Mouse (Mus musculus) midbrain, embryonic 15.5 days (tissue): ENCODE data around the gene Tbp. TPM values are rescaled to one million over a fixed set of nuclear protein-coding genes. Genes with fewer than 3 reads are reported as not detected.

Experiments
- ATAC-seq: fragments of 200-750 bp; cut with Nextera tagmentation; replicated peaks from 2 replicates; pipeline ENCODE4 v1.8.0; 2017; ENCODE audit warnings: moderate TSS enrichment
- H3K27ac ChIP-seq: fragments of 300-500 bp; sonication (generic); 2 replicates; pipeline ENCODE4 v1.5.1; 2015; ENCODE audit warnings: mild to moderate bottlenecking, inconsistent platforms
- H3K27me3 ChIP-seq: fragments of 300-500 bp; sonication (generic); replicated peaks from 2 replicates; pipeline ENCODE4 v1.6.1; 2015; ENCODE audit warnings: inconsistent platforms
- H3K36me3 ChIP-seq: fragments of 300-500 bp; sonication (generic); replicated peaks from 2 replicates; pipeline ENCODE4 v1.6.1; 2015; ENCODE audit warnings: inconsistent platforms
- H3K4me1 ChIP-seq: fragments of 300-500 bp; sonication (generic); 2 replicates; pipeline ENCODE4 v1.6.1; 2015; ENCODE audit warnings: inconsistent platforms
- H3K4me2 ChIP-seq: fragments of 300-500 bp; sonication (generic); 2 replicates; pipeline ENCODE4 v1.6.1; 2015; ENCODE audit warnings: inconsistent platforms, mild to moderate bottlenecking, moderate library complexity
- H3K4me3 ChIP-seq: fragments of 300-500 bp; sonication (generic); 2 replicates; pipeline ENCODE4 v1.5.1; 2015; ENCODE audit warnings: mild to moderate bottlenecking, inconsistent platforms
- H3K9ac ChIP-seq: fragments of 300-500 bp; sonication (generic); 2 replicates; pipeline ENCODE4 v1.6.1; 2015; ENCODE audit warnings: mild to moderate bottlenecking, inconsistent platforms
- H3K9me3 ChIP-seq: fragments of 300-500 bp; sonication (generic); 2 replicates; pipeline ENCODE4 v1.6.1; 2016; ENCODE audit warnings: inconsistent platforms
- WGBS: fragments of 180-500 bp; shearing (Covaris S2); methylation state at CpG from one replicate; pipeline ENCODE4 v1.1.7; 2015; ENCODE audit warnings: mixed read lengths; 5-methylcytosine and 5-hydroxymethylcytosine counted together
- polyA plus RNA-seq: library from polyadenylated mRNA; unstranded; fragments of >200 nt; fragmentation: Nextera tagmentation; extraction: Ambion mirVana; gene quantifications from 2 replicates; pipeline ENCODE4 v1.2.1, GENCODE M21; 2015

Gene Tbp
- polyA plus RNA-seq, result 64.6 and 68.2 TPM in 2 replicates

GRCm38 (mm10) chr17:15499656-15500394, at the start of gene Tbp, which contains the start of gene Psmb1:
Tbp (plus strand) TSS chr17:15499888.
Psmb1 (minus strand) TSS chr17:15499751.
- Histone ChIP-seq H3K4me1 (peaks cover 37% of the 10 kb centered on the region), H3K4me2 (peak within 1 kb of the TSS; percentile 91), H3K27ac (peak within 1 kb of the TSS; percentile 91), H3K9ac (peak within 1 kb of the TSS; percentile 87), H3K9me3 (no peaks in the 10 kb centered on the region), H3K27me3 (no peaks in the 10 kb centered on the region), H3K36me3 (peaks cover 9% of the 10 kb centered on the region), H3K4me3 (peak within 1 kb of the TSS; percentile 68)
- peak; percentile 93 for ATAC-seq
- WGBS, result under 1% methylated on average over 63 of the region's 63 CpGs

GRCm38 (mm10) chr17:15455203-15455602, 44.5 kb upstream of the Tbp start:
- no peak overlapping the region for H3K4me2 ChIP-seq
- no peak for ATAC-seq
- no peaks in the 10 kb centered on the region for H3K9me3 ChIP-seq
- no peaks in the 10 kb centered on the region for H3K27me3 ChIP-seq
- WGBS, result 83% methylated on average over 4 of the region's 4 CpGs
- H3K4me1 ChIP-seq, result no peaks in the 10 kb centered on the region
- H3K9ac ChIP-seq, result no peak overlapping the region
- no peak overlapping the region for H3K4me3 ChIP-seq
- H3K27ac ChIP-seq, result no peak overlapping the region
- H3K36me3 ChIP-seq, result no peaks in the 10 kb centered on the region

- no peaks in the 10 kb centered on the region for H3K36me3 ChIP-seq
- no peak for ATAC-seq
- 95% methylated on average over 2 of the region's 2 CpGs for WGBS
Measured at GRCm38 (mm10) chr17:15456595-15456994, 43.1 kb upstream of the Tbp start.

GRCm38 (mm10) chr17:15459761-15460160, 39.9 kb upstream of the Tbp start:
- Histone ChIP-seq H3K4me1 (no peaks in the 10 kb centered on the region), H3K4me3 (no peak overlapping the region), H3K27me3 (no peaks in the 10 kb centered on the region), H3K9me3 (no peaks in the 10 kb centered on the region), H3K4me2 (no peak overlapping the region), H3K36me3 (no peaks in the 10 kb centered on the region), H3K27ac (no peak overlapping the region), H3K9ac (no peak overlapping the region)
- no peak for ATAC-seq
- WGBS, result 90% methylated on average over 4 of the region's 4 CpGs

More at GRCm38 (mm10) chr17:15456595-15456994, 43.1 kb upstream of the Tbp start:
- H3K9ac ChIP-seq, result no peak overlapping the region
- H3K27me3 ChIP-seq, result no peaks in the 10 kb centered on the region
- H3K4me2 ChIP-seq, result no peak overlapping the region
- H3K27ac ChIP-seq, result no peak overlapping the region
- H3K4me1 ChIP-seq, result no peaks in the 10 kb centered on the region
- H3K9me3 ChIP-seq, result no peaks in the 10 kb centered on the region
- no peak overlapping the region for H3K4me3 ChIP-seq

- H3K4me1 ChIP-seq, result no peaks in the 10 kb centered on the region
- H3K9me3 ChIP-seq, result no peaks in the 10 kb centered on the region
- no peak for ATAC-seq
- WGBS, result 95% methylated on average over 6 of the region's 6 CpGs
- H3K4me2 ChIP-seq, result no peak overlapping the region
- no peaks in the 10 kb centered on the region for H3K36me3 ChIP-seq
- H3K27me3 ChIP-seq, result no peaks in the 10 kb centered on the region
- H3K9ac ChIP-seq, result no peak overlapping the region
- H3K4me3 ChIP-seq, result no peak overlapping the region
- no peak overlapping the region for H3K27ac ChIP-seq
Measured at GRCm38 (mm10) chr17:15461921-15462495, 37.7 kb upstream of the Tbp start.

- Histone ChIP-seq H3K9ac (no peak overlapping the region), H3K4me1 (no peaks in the 10 kb centered on the region), H3K4me2 (no peak overlapping the region), H3K27ac (no peak overlapping the region), H3K27me3 (no peaks in the 10 kb centered on the region), H3K4me3 (no peak overlapping the region), H3K9me3 (no peaks in the 10 kb centered on the region), H3K36me3 (peaks cover 23% of the 10 kb centered on the region; the same call in 1 of the 2 replicates)
- WGBS, result 24% methylated on average over 5 of the region's 5 CpGs
- ATAC-seq, result peak; percentile 45; the same call in 1 of the 2 replicates
Measured at GRCm38 (mm10) chr17:15467669-15468068, 32.0 kb upstream of the Tbp start.

- Histone ChIP-seq H3K36me3 (peaks cover 65% of the 10 kb centered on the region), H3K4me2 (no peak overlapping the region), H3K27me3 (no peaks in the 10 kb centered on the region), H3K9ac (no peak overlapping the region), H3K9me3 (no peaks in the 10 kb centered on the region), H3K4me3 (no peak overlapping the region), H3K4me1 (no peaks in the 10 kb centered on the region), H3K27ac (no peak overlapping the region)
- 92% methylated on average over 4 of the region's 4 CpGs for WGBS
- ATAC-seq, result no peak
Measured at GRCm38 (mm10) chr17:15472671-15473070, 27.0 kb upstream of the Tbp start.

- H3K4me3 ChIP-seq, result no peak overlapping the region
- H3K27ac ChIP-seq, result no peak overlapping the region
- no peaks in the 10 kb centered on the region; the same call in 1 of the 2 replicates for H3K4me1 ChIP-seq
- 91% methylated on average over 7 of the region's 7 CpGs for WGBS
- H3K9me3 ChIP-seq, result no peaks in the 10 kb centered on the region
- H3K36me3 ChIP-seq, result peaks cover 44% of the 10 kb centered on the region
- ATAC-seq, result no peak
- H3K27me3 ChIP-seq, result no peaks in the 10 kb centered on the region
- no peak overlapping the region for H3K9ac ChIP-seq
- H3K4me2 ChIP-seq, result no peak overlapping the region
Measured at GRCm38 (mm10) chr17:15490542-15490941, 9.1 kb upstream of the Tbp start.

GRCm38 (mm10) chr17:15497882-15498752, 1.6 kb upstream of the Tbp start:
- H3K4me1 ChIP-seq, result peaks cover 37% of the 10 kb centered on the region
- H3K36me3 ChIP-seq, result peaks cover 8% of the 10 kb centered on the region; the same call in 1 of the 2 replicates
- under 1% methylated on average over 50 of the region's 50 CpGs for WGBS
- no peaks in the 10 kb centered on the region for H3K27me3 ChIP-seq
- peak overlapping the region; percentile 67 for H3K9ac ChIP-seq
- peak overlapping the region; percentile 91 for H3K27ac ChIP-seq
- H3K9me3 ChIP-seq, result no peaks in the 10 kb centered on the region
- peak overlapping the region; percentile 68 for H3K4me3 ChIP-seq
- peak; percentile 96 for ATAC-seq
- H3K4me2 ChIP-seq, result peak overlapping the region; percentile 91

GRCm38 (mm10) chr17:15498753-15499113, 955 bp upstream of the Tbp start:
- Histone ChIP-seq H3K4me2 (peak overlapping the region; percentile 91), H3K27ac (peak overlapping the region; percentile 91), H3K27me3 (no peaks in the 10 kb centered on the region), H3K9ac (peak overlapping the region; percentile 67), H3K9me3 (no peaks in the 10 kb centered on the region), H3K4me3 (peak overlapping the region; percentile 68), H3K36me3 (peaks cover 3% of the 10 kb centered on the region; the same call in 1 of the 2 replicates), H3K4me1 (peaks cover 37% of the 10 kb centered on the region)
- WGBS, result 45% methylated on average over 7 of the region's 7 CpGs
- ATAC-seq, result no peak

GRCm38 (mm10) chr17:15510694-15511093, 11.0 kb downstream of the Tbp start:
- Histone ChIP-seq H3K4me2 (no peak overlapping the region), H3K4me1 (no peaks in the 10 kb centered on the region), H3K4me3 (no peak overlapping the region), H3K9me3 (no peaks in the 10 kb centered on the region), H3K27ac (no peak overlapping the region), H3K36me3 (peaks cover 88% of the 10 kb centered on the region), H3K9ac (no peak overlapping the region), H3K27me3 (no peaks in the 10 kb centered on the region)
- ATAC-seq, result no peak
- 84% methylated on average over 2 of the region's 2 CpGs for WGBS

GRCm38 (mm10) chr17:15517776-15518175, 18.1 kb downstream of the Tbp start:
- 79% methylated on average over 5 of the region's 5 CpGs for WGBS
- peaks cover 81% of the 10 kb centered on the region for H3K36me3 ChIP-seq
- ATAC-seq, result peak; percentile 39; the same call in 1 of the 2 replicates

More at GRCm38 (mm10) chr17:15517776-15518175, 18.1 kb downstream of the Tbp start:
- Histone ChIP-seq H3K27me3 (no peaks in the 10 kb centered on the region), H3K27ac (no peak overlapping the region), H3K4me2 (no peak overlapping the region), H3K4me1 (no peaks in the 10 kb centered on the region), H3K9me3 (no peaks in the 10 kb centered on the region), H3K4me3 (no peak overlapping the region), H3K9ac (no peak overlapping the region)
